Mouse (Mus musculus): ENCODE data around the gene Ccdc149.

DNA sequence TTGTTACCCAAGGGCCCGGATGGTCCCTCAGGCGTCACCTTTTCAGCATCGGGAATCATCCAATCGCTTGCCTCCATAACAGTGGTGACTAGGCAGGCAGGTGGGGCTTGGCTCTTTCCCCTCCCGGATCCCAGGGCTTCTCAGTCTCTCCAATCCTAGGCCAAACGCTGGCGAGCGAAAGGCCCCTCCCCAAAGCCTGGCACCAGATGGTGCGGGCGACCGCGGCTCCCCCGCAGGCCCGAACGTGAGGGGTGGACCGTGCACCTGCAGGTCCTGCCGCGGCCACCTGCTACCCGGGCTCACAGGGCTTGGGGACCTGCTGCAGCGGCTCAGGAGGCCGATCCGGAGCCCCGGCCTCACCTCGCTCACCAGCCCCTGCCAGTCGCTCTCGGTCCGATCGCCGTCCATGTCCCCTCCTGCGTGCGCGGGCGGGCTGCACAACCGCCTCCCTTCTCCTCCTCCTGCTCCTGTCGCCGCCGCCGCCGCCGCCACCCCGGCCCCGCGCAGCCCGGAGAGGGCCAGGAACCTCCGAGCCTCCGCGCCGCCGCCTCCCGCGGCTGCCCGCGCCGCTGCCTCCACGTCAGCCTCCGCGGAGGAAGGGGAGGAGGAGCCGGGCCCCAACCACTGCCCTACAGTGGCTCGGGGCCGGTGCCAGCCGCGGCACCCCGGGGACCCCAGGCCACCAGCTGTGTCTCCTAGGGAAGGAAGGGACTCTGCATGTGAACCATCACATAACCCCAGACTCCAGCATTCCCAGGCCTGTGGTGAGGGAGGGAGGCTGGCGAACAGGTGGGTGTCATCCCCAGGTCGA is at the start of gene Ccdc149:
- TF ChIP-seq CTCF (IDR thresholded peaks at IDR 0.05; ENCODE audit: low read depth) (no peak), EP300 (IDR thresholded peaks at IDR 0.05; ENCODE audit: low read depth) (no peak)

Measured in liver, postnatal 0 days (tissue).